Mouse (Mus musculus): ENCODE measurements around the gene Phf21a.

DNA sequence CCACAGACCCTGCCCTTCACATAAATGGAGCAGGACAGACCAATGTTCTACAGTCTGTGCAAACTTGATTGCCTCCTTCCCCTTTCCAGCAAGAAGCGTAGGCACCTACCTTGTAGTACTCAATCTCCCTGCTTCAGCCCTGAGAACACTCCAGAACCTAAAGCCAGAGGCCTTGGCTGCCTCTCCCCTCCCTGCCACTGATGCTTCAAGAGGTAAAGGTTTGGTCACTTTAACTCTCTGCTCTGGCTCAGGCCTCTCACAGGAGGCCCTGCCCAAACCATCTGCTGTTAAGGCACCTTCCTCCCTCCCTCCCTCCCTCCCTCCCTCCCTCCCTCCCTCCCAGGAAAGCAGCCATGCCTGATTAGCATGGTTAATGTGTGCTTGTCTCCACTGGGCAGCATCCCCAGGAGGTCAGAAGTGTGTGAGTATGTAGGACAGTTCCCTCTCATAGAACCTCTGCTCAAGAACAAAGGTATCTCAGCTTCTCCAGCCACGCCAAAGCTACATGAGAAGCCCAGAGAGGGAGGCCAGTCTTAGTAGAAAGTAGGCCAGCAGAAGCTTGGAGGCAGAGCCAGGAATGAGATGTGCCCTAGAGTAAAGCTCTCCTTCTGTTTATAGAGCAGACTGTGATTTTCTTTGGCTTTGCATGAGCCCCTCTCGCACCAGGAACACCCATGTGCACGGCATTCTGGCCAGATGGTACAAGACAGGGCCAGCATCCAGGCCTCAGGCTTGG, 309.8 kb downstream of the Phf21a start:
- no peak for TF ChIP-seq CTCF (IDR thresholded peaks at IDR 0.05; ENCODE audit: low read depth, low read length)
- no peak for TF ChIP-seq EP300 (IDR thresholded peaks at IDR 0.05; ENCODE audit: insufficient read depth, low read depth, low read length)
- no peak for TF ChIP-seq POLR2A (IDR thresholded peaks at IDR 0.05; ENCODE audit: insufficient read depth, low read length)
